Mouse (Mus musculus) kidney, postnatal 4 days (tissue): ENCODE results near the gene Vps53.
A peak's percentile ranks its signal among the peaks of the same experiment; 100 is the strongest.

ENCODE experiments used
- DNase-seq, 2 experiments: peaks; one replicate each; pipeline ENCODE4 v3.0.0; 2021; ENCODE audit warnings: mixed read lengths in 2 of 2

Gene Vps53

DNA sequence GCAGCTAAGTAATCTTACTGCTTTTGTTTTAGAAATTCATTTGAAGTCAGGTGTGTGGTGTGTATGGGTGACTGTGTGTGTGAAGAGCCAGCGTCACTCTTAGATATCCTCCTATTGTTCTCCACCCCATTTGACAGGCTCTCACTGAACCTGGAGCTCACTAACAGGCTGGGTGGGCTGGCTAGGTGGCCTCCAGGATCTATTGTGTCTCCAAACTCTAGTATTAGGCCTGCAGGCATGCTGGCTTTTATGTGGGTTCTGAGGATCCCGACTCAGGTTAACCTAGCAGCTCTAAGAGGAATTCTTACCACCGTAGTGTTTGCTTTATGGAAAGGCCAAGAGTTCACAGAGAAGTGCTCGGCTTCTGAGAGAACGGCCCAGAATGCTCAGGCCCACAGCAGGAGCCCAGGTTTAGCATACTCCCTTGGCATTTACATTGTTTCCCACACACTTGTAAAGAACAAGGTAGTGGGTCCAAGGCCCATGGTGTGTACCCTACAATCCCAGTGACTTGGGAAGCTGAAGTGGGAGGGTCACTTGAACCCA lies 128.4 kb downstream of the Vps53 start:
- DNase-seq, result no peak

DNA sequence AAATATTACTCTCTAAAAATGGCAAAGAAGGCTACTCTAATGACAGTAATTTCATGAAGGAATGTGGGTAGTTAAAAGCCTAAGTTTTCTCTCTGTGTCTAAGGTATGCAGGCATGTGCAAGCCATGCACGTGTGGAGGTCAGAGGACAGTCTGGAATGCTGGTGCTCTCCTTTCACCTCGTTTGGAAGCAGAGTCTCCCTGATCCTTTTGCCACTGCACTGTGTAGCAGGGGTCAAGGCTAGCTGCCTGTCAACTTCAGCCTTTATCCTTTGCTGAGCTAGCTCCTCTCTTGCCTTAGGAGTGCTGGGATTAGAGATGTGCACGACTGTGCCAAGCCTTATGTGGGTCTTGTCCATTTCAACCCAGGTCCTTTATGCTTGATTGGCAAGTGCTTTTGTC lies 128.9 kb downstream of the Vps53 start:
- no peak for DNase-seq

- no peak for DNase-seq
Measured at GRCm38 (mm10) chr11:76045367-76045766, 134.1 kb downstream of the Vps53 start.

DNA sequence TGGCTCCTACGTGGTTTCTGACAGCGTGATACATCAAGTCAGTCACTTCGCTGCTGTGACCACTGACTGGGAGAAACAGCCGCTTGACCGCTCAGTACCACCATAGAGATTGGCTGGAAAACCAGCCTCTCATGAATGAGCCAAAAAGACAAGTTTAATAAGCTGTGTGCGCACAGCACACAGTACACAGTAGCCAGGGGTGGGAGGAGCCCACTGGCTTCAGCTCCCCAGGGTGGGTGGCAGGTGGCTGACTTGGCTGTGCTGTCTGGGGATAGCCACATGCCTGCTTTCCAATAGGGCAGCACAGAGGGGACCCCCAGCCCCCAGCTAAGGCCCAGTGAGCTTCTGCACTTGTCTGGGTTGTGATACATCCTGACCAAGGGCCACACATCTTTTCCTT lies 135.0 kb downstream of the Vps53 start:
- no peak for DNase-seq

DNA sequence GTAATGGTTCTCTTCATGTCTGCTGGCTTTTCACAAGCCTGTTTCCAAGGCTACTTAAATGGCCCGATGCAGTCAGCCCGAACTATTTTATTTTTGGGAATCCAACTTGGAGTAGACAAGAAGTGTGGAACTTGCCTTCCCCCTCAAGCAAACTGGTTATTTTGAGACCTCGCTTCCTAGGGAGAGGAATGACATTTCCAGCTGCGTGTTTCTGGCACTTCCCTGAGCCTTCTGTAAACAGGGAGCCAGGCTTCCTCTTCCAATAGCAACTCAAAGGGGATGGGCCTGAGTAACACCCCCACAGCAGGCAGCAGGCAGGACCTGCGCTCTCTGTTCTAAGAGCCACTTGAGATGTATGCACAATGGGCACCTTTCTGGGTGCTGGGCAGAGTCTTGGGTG lies 136.6 kb downstream of the Vps53 start:
- DNase-seq, result peak; percentile 41 to 57

GRCm38 (mm10) chr11:76042041-76042638 lies 137.3 kb downstream of the Vps53 start:
- no peak for DNase-seq

- no peak for DNase-seq
Measured at GRCm38 (mm10) chr11:76040761-76041376, 138.6 kb downstream of the Vps53 start.

- no peak for DNase-seq
Measured at GRCm38 (mm10) chr11:76040106-76040505, 139.3 kb downstream of the Vps53 start.

GRCm38 (mm10) chr11:76039271-76040053 lies 140.0 kb downstream of the Vps53 start:
- no peak for DNase-seq

DNA sequence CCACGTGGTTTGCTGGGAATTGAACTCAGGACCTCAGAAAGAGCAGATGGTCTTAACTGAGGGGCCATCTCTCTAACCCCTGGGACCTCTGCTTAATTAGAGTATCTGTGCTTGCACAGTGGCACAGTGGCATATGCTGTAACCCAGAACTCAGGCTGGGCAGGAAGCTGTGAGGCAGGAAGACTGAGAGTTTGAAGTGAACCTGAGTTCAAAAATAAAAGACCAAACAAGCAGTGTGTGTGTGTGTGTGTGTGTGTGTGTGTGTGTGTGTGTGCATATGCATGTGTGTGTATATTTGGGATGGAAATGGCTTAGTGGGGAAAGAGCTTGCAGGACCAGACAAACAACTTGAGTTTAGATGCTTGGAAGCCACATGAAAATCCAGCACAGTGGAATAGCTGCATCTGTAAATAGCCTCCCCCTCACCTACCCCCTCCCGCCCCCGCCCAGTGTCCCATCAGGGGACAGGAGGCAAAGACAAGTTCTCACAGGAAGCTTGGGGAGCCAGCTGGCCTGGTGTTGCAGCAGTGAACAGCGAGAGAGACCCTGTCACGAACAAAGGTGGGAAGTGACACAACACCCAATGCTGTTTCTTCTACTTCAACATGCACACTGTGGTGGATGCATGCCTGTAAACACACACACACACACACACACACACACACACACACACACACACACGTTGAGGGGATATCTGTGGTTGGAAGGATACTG lies 141.7 kb downstream of the Vps53 start:
- DNase-seq, result no peak

DNA sequence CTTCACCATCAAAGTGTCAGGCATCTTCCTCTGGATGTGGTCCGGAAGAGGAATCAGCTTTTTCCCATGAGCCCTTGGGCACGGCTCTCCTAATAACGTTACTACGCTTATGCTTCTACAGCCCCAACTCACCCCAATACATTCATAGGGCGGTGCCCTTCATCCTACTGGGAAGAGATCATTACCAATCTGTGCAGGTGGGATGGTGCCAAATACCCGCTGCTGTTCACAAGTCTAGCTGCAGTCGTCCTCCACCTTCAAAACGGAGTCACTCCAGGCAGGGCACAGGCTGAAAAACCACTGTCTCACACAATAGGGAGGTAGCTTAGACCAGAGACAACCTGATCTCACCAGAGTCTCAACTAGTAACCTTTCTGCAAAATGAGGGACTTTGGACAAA lies 144.3 kb downstream of the Vps53 start:
- no peak for DNase-seq

DNA sequence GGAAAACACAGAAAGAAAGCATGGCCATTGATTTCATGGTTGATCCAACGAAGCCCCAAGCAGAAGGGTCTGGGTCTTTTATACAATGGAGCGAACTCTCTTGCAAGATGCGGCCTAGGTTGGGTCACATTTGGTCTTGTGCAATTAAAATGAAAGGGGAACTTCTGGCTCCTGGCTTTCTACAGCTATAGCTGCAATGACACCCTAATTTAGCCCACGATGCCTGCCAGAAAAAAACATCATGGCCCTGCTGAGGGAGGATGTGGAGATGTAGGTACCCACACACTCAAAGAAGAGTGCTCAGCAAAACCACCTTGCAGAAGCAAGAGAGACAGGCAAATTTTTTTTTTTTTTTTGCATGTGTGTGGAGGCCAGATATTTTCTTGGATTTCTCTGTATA lies 145.6 kb downstream of the Vps53 start:
- DNase-seq, result no peak

- DNase-seq, result no peak
Measured at GRCm38 (mm10) chr11:76033359-76033758, 146.1 kb downstream of the Vps53 start.

DNA sequence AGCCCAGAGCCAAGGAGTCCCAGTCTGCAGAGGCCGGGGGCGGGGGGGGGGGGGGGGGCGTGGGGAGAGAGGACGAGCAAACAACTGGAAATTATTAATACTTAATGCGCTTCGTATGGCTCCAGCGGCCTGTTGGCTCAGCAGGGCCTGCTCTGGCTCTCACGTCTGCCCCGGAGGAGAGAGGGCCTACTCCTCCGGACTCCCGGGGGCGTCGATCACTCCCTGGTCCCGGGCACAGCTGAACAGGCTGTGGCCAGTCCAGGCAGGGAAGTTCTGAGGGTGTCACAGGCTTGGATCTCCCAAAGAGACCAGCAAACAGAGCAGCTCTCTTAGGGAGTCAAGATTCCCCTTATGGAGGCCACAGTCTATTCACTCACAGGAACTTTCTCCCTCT lies 151.4 kb downstream of the Vps53 start:
- peak; percentile 65 to 75 for DNase-seq

DNA sequence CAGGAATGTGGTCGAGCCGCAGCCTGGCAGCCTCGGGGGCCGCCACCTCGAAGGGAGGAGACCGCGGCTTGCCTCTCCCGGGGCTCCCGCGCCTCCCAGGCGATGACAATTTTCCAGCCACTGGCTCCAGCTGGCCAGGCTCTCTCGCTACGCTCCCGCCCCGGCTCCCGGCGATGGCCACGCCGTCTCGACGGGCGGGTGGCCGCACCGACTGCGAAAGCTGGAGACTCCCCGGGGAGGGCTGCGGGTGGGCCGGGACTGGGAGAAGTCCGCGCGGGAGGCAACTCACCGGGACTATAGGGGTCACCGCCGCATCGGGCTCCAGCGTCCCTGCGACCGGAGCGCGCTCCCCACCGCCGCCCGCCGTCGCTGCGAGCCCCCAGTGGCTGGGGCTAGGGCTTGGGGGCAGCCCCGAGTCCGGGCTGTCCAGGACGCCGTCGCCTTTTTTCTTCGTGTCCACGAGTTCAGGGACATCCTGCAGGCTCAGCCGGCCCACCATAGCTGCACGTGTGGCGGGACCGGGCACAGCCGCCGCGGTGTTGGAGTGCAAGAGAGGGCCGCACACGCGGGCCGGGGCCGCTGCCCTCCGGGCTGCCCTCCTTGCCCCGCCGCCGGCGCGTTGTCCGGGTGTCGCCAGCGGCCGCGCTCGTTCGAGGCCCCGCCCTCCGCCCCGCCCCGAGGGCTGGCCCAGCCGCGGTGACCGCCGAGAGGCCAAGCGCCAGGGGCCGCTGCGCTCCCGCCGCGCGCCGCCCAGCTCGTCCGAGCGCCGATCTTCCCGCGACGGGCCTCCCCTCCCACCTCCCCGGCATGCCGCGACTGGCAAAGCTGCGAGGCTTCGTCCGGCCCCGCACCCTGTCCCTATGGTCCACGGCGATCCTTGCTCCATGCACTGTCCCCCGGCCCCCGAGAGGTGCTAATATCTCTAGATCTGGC lies 152.0 kb downstream of the Vps53 start, which contains the start of gene Rflnb:
TSS of gene Rflnb (minus strand) at position 644 of the 933 bp plus-strand sequence.
- DNase-seq, result peak; percentile 94 to 96

- DNase-seq, result no peak
Measured at GRCm38 (mm10) chr11:76026527-76027138, 152.8 kb downstream of the Vps53 start.

- no peak for DNase-seq
Measured at GRCm38 (mm10) chr11:76025080-76025583, 154.3 kb downstream of the Vps53 start.

- no peak for DNase-seq
Measured at GRCm38 (mm10) chr11:76020916-76021315, 158.5 kb downstream of the Vps53 start.

DNA sequence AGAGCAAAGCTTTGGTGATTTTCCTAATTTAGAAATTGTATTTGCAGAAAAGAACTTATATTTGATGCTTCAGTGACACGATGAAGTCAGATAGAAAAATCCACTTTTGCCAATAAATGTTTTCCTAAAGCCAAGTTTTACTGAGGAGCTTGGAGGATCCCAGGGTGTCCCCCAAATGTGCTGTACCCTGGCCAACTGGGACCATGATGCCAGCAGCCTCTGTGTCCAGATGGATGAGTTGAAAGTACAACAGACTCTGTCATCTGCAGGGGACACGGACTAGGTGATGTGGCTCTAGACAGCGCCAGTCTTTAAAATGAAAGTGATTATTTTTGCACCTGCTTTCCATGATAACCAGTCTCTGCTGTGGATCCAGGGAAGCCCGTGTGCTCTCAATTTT lies 159.6 kb downstream of the Vps53 start:
- DNase-seq, result no peak

- no peak for DNase-seq
Measured at GRCm38 (mm10) chr11:76015814-76016213, 163.6 kb downstream of the Vps53 start.

DNA sequence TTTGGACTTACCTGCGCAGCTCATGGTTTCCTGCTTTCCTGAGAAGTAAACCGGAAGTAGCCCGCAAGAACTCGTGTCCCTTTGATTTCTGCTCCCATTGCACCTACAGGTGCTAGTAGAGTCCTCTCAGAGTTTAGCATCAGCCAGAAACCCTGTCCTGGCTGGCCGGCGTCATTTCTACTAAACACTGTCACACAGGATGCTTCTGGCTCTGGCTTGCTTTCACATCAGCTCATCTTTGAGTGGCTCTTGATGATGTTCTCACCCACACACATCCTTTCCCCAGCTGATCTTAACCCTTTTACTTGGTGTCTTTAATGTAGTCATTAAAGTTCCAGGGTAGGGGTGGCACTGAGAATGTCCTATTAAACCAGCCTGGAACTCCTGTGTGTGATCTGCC lies 164.2 kb downstream of the Vps53 start:
- no peak for DNase-seq
